Mouse (Mus musculus) neutrophil, adult 5-6 weeks (primary cell): ENCODE results near the gene Stx17. TPM values are rescaled to one million over a fixed set of nuclear protein-coding genes. Genes with fewer than 3 reads are reported as not detected.

Experiments used
- ATAC-seq: fragments of 151-379, 151-347 bp; 2 replicates; pipeline ENCODE4 v1.8.0; 2017; ENCODE audit warnings: mild to moderate bottlenecking, moderate TSS enrichment; ENCODE audit not compliant: insufficient number of reproducible peaks, poor library complexity, low FRiP score, severe bottlenecking; ENCODE audit errors: extremely low read depth
- total RNA-seq: library from RNA; stranded (forward); fragments of 200-1000 nt; gene quantifications from 2 replicates; pipeline ENCODE4 v1.2.3, GENCODE M21; 2017

Stx17 gene
- total RNA-seq: 51.8 and 54.4 TPM in 2 replicates

DNA sequence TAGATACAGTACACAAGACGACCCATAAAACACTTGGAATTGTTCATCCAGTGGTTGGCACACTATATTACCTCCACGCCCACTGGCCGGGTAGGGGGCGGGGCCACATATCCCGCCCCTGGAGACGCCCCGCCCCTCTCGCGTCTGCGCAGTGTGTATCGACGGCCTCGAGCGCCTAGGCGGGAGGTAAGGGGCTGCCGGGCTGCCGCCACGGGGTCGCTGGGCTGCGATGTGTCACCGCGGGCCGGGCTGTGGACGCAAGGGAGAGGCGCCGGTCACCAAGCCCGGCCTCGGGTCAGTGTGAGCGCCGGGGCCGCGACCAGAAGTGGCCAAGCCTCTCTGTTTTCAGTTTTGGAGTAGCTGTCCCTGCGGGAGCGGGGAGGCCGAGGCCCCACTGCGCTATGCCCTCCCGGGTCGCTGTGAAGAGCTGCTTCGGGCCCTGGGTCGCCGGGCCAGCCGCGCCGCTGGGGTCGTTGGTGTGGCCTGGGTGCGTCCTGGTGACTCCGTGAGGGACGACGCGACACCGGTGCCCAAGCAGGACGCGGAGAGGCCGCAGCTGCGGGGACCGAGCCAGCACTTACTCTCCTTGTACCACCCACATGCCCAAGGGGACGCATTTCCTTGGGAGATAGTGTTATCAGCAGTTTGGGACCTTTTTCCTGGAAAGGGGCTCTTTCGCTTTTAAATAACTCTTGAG lies at the start of gene Stx17:
Gene Stx17 (plus strand): TSS at position 143 of the 697 bp plus-strand sequence.
- peak; percentile 96 for ATAC-seq

GRCm38 (mm10) chr4:48076693-48077471 lies 47.8 kb upstream of the Stx17 start:
- peak; percentile 66 for ATAC-seq

DNA sequence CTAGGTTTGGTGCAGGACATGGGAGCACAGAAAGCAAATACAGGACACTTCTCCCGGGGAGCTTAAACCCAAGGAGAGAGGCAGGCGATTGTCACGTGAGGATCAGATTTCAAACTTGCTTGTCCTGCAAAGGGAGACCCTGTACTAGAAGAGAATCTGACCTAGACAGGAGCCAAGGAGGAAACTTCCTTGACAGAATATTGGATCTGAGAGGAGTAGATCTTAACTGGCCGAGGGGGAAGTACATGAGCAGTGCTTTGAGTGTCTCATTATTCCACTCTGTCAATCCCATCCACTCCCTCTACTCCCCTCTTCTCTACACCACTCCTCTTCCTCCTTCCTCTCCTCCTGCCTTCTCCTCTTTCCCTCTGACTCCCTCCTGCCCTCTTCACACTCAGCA lies 46.5 kb upstream of the Stx17 start:
- ATAC-seq: no peak

DNA sequence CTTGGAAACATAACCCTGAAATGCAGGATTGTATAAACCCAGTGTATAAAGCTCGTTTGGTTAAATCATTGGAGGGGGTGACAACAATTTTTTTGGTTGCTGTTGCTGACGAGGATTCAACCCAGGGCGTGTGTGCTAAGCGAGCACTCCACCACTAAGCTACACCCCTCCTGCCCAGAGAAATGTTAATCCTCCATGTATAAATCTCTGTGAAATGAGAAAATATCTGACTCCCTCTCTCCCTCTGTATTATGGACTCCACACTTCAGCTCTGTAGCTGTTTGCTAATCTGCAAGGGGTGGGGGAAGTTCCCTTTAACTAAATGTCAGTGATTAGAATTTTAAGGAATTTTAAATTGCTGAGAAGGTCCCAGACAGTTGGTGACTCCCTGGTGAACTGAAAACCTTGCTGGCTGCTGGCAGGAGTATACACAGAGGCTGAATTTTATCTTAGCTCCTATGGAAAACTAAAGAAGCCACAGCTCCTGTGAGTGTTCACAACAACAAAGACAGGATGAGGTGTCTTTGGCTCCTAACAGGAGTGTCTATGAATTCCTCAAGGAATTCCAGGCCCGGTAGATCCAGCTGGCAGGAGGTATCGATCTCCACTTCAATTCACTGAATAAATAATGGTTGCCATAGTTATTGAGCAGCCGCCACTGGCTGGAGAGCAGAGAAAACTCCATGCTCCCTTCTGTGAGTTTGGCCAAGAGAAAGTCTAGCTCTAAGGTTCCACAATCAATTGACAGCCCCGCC lies 45.3 kb upstream of the Stx17 start:
- ATAC-seq: no peak

DNA sequence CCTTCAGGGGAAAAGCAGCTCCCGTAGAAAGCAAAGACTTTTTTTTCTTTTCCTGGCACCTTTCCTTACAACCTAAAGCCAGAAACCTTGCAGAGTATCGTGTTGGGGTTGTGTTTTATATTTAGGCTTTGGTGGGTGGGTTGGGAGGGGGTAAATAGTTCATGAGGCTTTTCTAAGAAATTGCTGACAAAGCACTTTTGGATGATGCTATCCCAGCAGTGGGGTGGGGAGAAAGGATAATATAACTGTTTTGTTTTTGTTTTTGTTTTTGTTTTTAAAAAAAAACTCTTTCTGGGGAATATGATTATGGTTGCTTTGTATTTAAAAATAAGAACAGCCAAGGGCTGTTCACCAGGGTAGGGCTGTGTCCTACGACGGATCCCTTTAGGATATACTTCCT lies 41.3 kb upstream of the Stx17 start:
- no peak for ATAC-seq

GRCm38 (mm10) chr4:48086609-48087008 lies 38.1 kb upstream of the Stx17 start:
- ATAC-seq: no peak

DNA sequence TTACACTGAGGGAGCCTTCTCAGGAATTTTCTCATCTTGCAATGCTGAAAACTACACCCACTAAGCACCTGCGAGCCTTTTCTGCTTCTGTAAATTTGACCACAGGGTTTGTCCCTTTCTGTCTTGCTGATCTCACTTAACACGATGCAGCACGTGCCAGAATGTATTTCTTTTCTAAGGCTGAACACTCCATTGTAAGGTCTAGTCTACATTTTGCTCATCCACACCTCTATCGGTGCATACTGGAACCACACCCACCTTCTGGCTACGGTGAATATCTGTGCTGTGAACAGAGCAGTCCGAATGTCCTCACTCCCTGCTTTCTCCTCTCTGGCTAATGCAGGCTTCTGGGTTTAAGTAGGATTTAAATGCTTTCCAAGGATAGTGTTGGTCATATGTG lies 37.2 kb upstream of the Stx17 start:
- ATAC-seq: no peak

DNA sequence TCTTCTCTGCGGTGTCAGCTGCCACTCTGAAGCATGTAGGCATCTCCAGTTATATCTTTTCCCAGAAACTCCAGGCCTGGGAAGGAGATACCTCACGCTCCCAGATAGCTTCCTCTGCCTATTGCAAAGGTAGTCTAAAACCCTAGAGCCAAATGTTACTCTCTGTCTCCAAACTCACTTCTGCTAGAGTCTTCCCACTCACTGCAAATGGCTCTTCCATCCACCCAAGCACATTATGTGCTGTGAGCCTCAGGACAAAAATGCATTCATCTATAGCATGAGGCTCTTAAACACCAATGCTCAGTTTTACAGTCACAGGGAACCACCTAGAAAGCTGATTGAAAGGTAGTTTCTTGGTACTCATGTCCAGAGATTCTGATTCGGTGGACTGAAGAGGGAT lies 31.5 kb upstream of the Stx17 start:
- ATAC-seq: no peak

DNA sequence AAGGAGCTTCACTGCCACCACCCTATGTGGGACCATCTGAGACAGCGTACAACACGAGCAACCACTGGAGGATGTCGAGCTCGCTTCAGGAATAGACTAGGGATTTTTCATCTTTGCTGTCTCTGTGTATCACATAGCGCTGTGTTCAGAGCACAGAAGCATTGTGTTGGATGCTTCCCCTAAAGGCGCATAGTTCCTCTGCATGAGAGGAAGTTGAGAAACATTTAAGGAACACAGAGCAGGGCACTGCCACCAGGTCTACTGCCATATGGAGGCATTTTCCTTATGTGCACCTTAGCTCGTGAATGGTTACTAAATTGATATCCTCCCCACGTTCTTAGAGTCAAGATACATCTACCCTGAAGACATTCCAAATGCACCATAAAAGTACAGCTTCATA lies 24.5 kb upstream of the Stx17 start:
- peak; percentile 61; the same call in 1 of the 2 replicates for ATAC-seq

DNA sequence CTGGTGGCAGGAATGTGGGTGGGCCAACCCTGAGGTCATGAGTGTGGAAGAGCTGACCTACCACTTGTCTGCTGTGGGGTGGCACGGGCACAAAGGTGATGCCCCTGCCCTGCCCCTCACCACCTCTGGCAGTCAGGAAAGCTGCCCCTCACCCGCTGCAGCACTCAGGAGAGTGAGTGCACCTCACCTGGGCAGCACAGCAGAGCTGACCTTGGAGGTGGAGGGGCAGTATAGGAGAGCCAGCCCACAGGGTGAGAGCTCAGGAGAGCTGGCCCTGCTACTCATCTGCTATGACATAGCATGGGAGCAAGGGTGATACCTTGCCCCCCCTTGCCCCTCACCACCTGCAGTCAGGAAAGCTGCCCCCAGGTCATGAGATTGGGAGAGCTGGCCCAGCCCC lies 22.7 kb upstream of the Stx17 start:
- no peak for ATAC-seq

DNA sequence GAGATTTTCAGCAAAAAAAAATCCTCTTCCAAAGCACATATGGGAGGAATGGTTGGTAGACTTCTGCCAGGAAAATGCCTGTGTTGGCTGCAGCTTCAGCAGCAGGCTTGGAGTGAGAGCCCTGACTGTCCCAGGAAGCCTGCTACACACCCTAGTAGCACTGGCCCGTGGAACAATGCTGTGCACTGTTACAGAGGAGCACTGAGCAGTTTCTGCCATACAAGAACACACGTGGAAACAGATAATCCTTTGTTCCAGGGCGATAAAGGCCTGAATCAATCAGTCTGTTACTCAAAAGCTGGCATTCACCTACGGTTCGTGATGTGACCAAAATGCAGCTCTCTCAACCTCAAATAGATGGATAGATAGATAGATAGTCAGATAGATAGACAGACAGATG lies 19.3 kb upstream of the Stx17 start:
- ATAC-seq: no peak

DNA sequence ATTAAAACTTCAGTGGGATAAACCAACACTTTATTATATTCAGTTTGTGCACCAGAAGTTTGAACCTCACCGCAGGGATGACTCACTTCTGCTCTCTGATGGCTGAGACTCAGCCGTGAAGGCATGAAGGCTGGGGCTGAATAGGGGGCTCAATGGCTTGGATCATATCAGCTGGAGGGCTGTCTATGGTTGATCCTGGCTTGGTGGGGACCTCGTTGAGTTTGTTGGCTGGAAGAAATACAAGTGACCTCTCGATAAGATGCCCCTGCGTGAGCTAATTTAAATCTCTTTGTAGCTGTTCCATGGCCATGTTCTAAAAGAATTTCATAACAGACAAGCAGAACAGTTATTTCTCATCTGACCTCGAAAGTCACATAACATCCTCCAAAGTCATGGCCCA lies 17.6 kb upstream of the Stx17 start:
- ATAC-seq: no peak

DNA sequence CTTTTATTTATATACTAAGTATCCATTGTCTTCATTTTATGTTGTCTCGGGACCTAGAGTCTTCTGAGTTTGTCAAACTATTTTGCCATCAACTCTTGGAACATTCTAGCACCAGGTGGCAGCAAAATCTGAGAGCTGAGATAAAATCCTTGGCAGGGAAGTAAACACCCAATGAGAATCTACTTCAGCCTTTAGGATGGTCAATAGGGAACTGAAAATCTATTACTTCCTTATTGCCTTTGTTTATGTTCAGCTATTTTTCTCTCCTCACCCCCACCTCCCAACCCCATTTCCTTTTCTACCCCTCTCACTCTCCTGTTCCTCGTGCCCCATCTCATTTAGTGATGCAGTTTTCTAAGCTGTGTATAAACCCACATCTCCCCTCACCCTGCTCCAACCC lies 16.1 kb upstream of the Stx17 start:
- ATAC-seq: peak; percentile 80

GRCm38 (mm10) chr4:48110331-48110730 lies 14.4 kb upstream of the Stx17 start:
- peak; percentile 77 for ATAC-seq

DNA sequence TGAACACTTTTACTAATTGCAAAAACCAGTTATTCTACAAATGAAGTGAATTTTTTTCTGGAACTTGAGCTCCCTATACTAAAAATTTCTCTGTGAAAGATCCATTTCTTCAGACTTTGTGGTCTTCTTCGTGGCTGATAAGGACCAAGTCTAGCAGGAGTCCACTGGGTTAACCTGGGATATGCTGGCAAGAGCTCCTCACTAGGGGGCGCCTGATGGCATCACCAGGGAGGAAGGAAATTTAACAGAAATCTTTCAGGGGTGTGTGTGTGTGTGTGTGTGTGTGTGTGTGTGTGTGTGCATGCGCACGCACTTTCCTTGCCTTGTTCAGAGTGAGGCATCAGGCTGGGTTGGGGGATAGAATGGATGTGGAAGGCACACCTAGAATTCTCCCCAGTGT lies 8.5 kb upstream of the Stx17 start:
- peak; percentile 79 for ATAC-seq

GRCm38 (mm10) chr4:48124416-48124772 lies 321 bp upstream of the Stx17 start:
- peak; percentile 23 for ATAC-seq

- ATAC-seq: no peak
These were observed 5.6 kb downstream of the Stx17 start for GRCm38 (mm10) chr4:48130314-48130713.

GRCm38 (mm10) chr4:48131606-48132005 lies 6.9 kb downstream of the Stx17 start:
- ATAC-seq: peak; percentile 64; the same call in 1 of the 2 replicates

- no peak for ATAC-seq
These were observed 8.0 kb downstream of the Stx17 start for GRCm38 (mm10) chr4:48132721-48133120.

DNA sequence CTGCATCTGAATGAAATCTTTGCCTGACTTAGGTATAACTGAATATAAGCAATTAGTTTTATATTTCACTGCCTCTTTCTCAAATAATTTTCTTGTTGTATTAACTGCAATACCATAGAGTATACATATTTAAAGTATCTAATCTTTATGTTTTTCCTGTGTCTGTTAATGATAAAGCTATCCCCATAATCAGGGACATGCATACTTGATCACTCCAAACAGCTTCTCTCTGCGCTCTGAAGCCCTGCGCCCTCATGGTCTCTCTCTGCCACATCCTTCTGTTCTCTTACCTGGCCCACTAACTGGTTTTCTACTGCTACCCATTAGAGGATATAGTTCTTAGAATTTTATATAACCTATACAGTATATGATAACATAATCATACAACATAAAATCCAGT lies 24.8 kb downstream of the Stx17 start:
- no peak for ATAC-seq
